Mouse (Mus musculus) limb, embryonic 14.5 days (tissue): ENCODE results near the gene Mrvi1. TPM values are rescaled to one million over a fixed set of nuclear protein-coding genes. Genes with fewer than 3 reads are reported as not detected.

Experiments used
- ATAC-seq: fragments of 200-750 bp; cut with Nextera tagmentation; 2 replicates; pipeline ENCODE4 v1.8.0; 2017; ENCODE audit warnings: low read depth, moderate number of reproducible peaks, moderate TSS enrichment; ENCODE audit not compliant: low FRiP score
- DNase-seq: peaks from one replicate; pipeline ENCODE4 v3.0.0-alpha.2; 2015; ENCODE audit warnings: low spot score
- H3K27ac ChIP-seq: fragments of 300-500 bp; sonication (generic); replicated peaks from 2 replicates; pipeline ENCODE4 v1.5.1; 2014; ENCODE audit warnings: low read depth, mild to moderate bottlenecking, low read length, moderate library complexity, mixed read lengths
- H3K27me3 ChIP-seq: fragments of 300-500 bp; sonication (generic); 2 replicates; pipeline ENCODE4 v1.6.1; 2014; ENCODE audit warnings: low read length, mixed read lengths; ENCODE audit not compliant: control insufficient read depth, insufficient read depth
- H3K36me3 ChIP-seq: fragments of 300-500 bp; sonication (generic); 2 replicates; pipeline ENCODE4 v1.6.1; 2014; ENCODE audit warnings: mild to moderate bottlenecking, low read length, moderate library complexity, mixed read lengths; ENCODE audit not compliant: control insufficient read depth, insufficient read depth
- H3K4me1 ChIP-seq: fragments of 300-500 bp; sonication (generic); 2 replicates; pipeline ENCODE4 v1.6.1; 2014; ENCODE audit warnings: antibody characterized with exemption, low read length, mixed read lengths; ENCODE audit not compliant: control insufficient read depth, insufficient read depth
- H3K4me2 ChIP-seq: fragments of 300-500 bp; sonication (generic); replicated peaks from 2 replicates; pipeline ENCODE4 v1.6.1; 2014; ENCODE audit warnings: low read depth, mild to moderate bottlenecking, low read length, moderate library complexity; ENCODE audit not compliant: severe bottlenecking
- H3K4me3 ChIP-seq: fragments of 300-500 bp; sonication (generic); replicated peaks from 2 replicates; pipeline ENCODE4 v1.5.1; 2014; ENCODE audit warnings: low read length
- H3K9ac ChIP-seq: fragments of 300-500 bp; sonication (generic); 2 replicates; pipeline ENCODE4 v1.6.1; 2014; ENCODE audit warnings: mild to moderate bottlenecking, low read depth, low read length, moderate library complexity; ENCODE audit not compliant: severe bottlenecking
- H3K9me3 ChIP-seq: fragments of 300-500 bp; sonication (generic); 2 replicates; pipeline ENCODE4 v1.6.1; 2016; ENCODE audit warnings: low read length; ENCODE audit not compliant: control insufficient read depth
- POLR2A ChIP-seq: fragments of 200-500 bp; IDR thresholded peaks from 2 replicates; pipeline ENCODE4 v1.8.0; 2012; ENCODE audit warnings: inconsistent platforms, mild to moderate bottlenecking, moderate library complexity, borderline replicate concordance; ENCODE audit not compliant: insufficient read depth, insufficient read length; ENCODE audit errors: extremely low read depth
- WGBS: fragments of 180-500 bp; shearing (Covaris S2); extraction: QIAGEN DNeasy Blood & Tissue Kit; methylation state at CpG from one replicate; pipeline ENCODE4 v1.1.7; 2014; 5-methylcytosine and 5-hydroxymethylcytosine counted together
- polyA plus RNA-seq, 2 experiments: library from polyadenylated mRNA; depleted of rRNA in 1 of 2; stranded (reverse) in 1 of 2; unstranded in 1 of 2; fragments of >200 nt; fragmentation: Nextera tagmentation in 1 of 2; extraction: Ambion mirVana in 1 of 2; gene quantifications; 2 replicates each; pipeline versions ENCODE4 v1.2.1 to v1.2.3; 2012 to 2014

Mrvi1 gene
- polyA plus RNA-seq, 2 experiments = 1.0 to 1.2 TPM

GRCm38 (mm10) chr7:110954072-110954858 lies 28.0 kb downstream of the Mrvi1 start:
- H3K4me1 ChIP-seq = no peaks in the 10 kb centered on the region; the same call in 1 of the 2 replicates
- no peak overlapping the region for H3K9ac ChIP-seq
- no peak overlapping the region for H3K4me2 ChIP-seq
- no peaks in the 10 kb centered on the region for H3K27me3 ChIP-seq
- H3K4me3 ChIP-seq = no peak overlapping the region
- no peaks in the 10 kb centered on the region for H3K36me3 ChIP-seq
- WGBS = 87% methylated on average over 6 of the region's 6 CpGs
- no peak overlapping the region for H3K27ac ChIP-seq
- no peak for TF ChIP-seq POLR2A
- no peaks in the 10 kb centered on the region for H3K9me3 ChIP-seq
- no peak for DNase-seq
- ATAC-seq = no peak

- ATAC-seq (no peak), DNase-seq (no peak)
- Histone ChIP-seq H3K4me2 (no peak overlapping the region), H3K36me3 (no peaks in the 10 kb centered on the region), H3K9ac (no peak overlapping the region), H3K27ac (no peak overlapping the region), H3K27me3 (no peaks in the 10 kb centered on the region), H3K4me3 (no peak overlapping the region), H3K4me1 (no peaks in the 10 kb centered on the region; the same call in 1 of the 2 replicates), H3K9me3 (no peaks in the 10 kb centered on the region)
- WGBS = 61% methylated on average over 1 of the region's 1 CpGs
- TF ChIP-seq POLR2A = no peak
Measured at GRCm38 (mm10) chr7:110953210-110953609, 29.1 kb downstream of the Mrvi1 start.

- Histone ChIP-seq H3K4me1 (no peaks in the 10 kb centered on the region), H3K36me3 (no peaks in the 10 kb centered on the region), H3K27ac (no peak overlapping the region), H3K4me3 (no peak overlapping the region), H3K4me2 (no peak overlapping the region), H3K9ac (no peak overlapping the region), H3K27me3 (no peaks in the 10 kb centered on the region), H3K9me3 (no peaks in the 10 kb centered on the region)
- ATAC-seq (no peak), DNase-seq (no peak)
- no peak for TF ChIP-seq POLR2A
Measured at GRCm38 (mm10) chr7:110950621-110950925, 31.7 kb downstream of the Mrvi1 start.

GRCm38 (mm10) chr7:110949785-110950620 lies 32.3 kb downstream of the Mrvi1 start:
- Histone ChIP-seq H3K36me3 (no peaks in the 10 kb centered on the region), H3K4me1 (no peaks in the 10 kb centered on the region), H3K27me3 (no peaks in the 10 kb centered on the region), H3K9ac (no peak overlapping the region), H3K4me2 (no peak overlapping the region), H3K4me3 (no peak overlapping the region), H3K9me3 (no peaks in the 10 kb centered on the region), H3K27ac (no peak overlapping the region)
- DNase-seq = no peak
- no peak for ATAC-seq
- TF ChIP-seq POLR2A = no peak
- 55% methylated on average over 13 of the region's 13 CpGs for WGBS

GRCm38 (mm10) chr7:110948579-110948978 lies 33.7 kb downstream of the Mrvi1 start:
- Histone ChIP-seq H3K9ac (no peak overlapping the region), H3K36me3 (no peaks in the 10 kb centered on the region), H3K9me3 (no peaks in the 10 kb centered on the region), H3K27me3 (no peaks in the 10 kb centered on the region), H3K4me1 (no peaks in the 10 kb centered on the region), H3K4me2 (no peak overlapping the region), H3K27ac (no peak overlapping the region), H3K4me3 (no peak overlapping the region)
- ATAC-seq (no peak), DNase-seq (no peak)
- TF ChIP-seq POLR2A = no peak
- 85% methylated on average over 3 of the region's 3 CpGs for WGBS
